ENCODE assay signal across 10 mouse cellular contexts in genomic region chr2:155742931-155743337, GRCm38 (mm10). TPM values are rescaled to one million over a fixed set of nuclear protein-coding genes. Genes with fewer than 3 reads are reported as not detected.
DNase-seq lines count a peak whose midpoint lies in the region; ATAC-seq lines count a peak whose summit lies in the region.
"Had no signal": no experiment of that assay in that cellular context is flagged by ENCODE, and none has a peak within 500 bp of the region (broad histone marks: within the 10 kb centered on the region; RNA-seq: fewer than 3 reads in every experiment).

No protein-coding gene starts in this region.

- 66% methylated on average over 12 of the region's 12 CpGs for WGBS in forebrain, embryonic 14.5 days
- WGBS in forebrain, embryonic 11.5 days: 89% methylated on average over 12 of the region's 12 CpGs
- WGBS in kidney, embryonic 15.5 days: 54% methylated on average over 12 of the region's 12 CpGs

- H3K36me3 ChIP-seq in forebrain, embryonic 14.5 days (ENCODE audit: control insufficient read depth, insufficient read depth, low read length): no peaks in the 10 kb centered on the region
- H3K36me3 ChIP-seq in forebrain, embryonic 11.5 days (ENCODE audit: control insufficient read depth, insufficient read depth, low read length): no peaks in the 10 kb centered on the region
- H3K36me3 ChIP-seq in kidney, embryonic 15.5 days: no peaks in the 10 kb centered on the region
- H3K36me3 ChIP-seq: embryonic facial prominence, embryonic 15.5 days had no signal

- H3K9ac ChIP-seq in forebrain, embryonic 14.5 days (ENCODE audit: low read length): no peak overlapping the region
- no peak overlapping the region for H3K9ac ChIP-seq in forebrain, embryonic 11.5 days (ENCODE audit: low read length)
- H3K9ac ChIP-seq in kidney, embryonic 15.5 days: no peak overlapping the region
- H3K9ac ChIP-seq: embryonic facial prominence, embryonic 15.5 days had no signal

- no peak for ATAC-seq in forebrain, embryonic 14.5 days
- no peak for ATAC-seq in forebrain, embryonic 11.5 days (replicated peaks; ENCODE audit: low FRiP score)
- peak; percentile 77 for ATAC-seq in granulocyte monocyte progenitor cell, adult 5-6 weeks (replicated peaks; ENCODE audit: poor library complexity, severe bottlenecking)
- peak; percentile 43; the same call in 1 of the 2 replicates for ATAC-seq in kidney, embryonic 15.5 days (replicated peaks; ENCODE audit: low FRiP score)

- no peaks in the 10 kb centered on the region for H3K27me3 ChIP-seq in forebrain, embryonic 14.5 days (replicated peaks; ENCODE audit: control insufficient read depth, insufficient read depth, low read length)
- H3K27me3 ChIP-seq in forebrain, embryonic 11.5 days (ENCODE audit: control insufficient read depth, insufficient read depth, low read length): no peaks in the 10 kb centered on the region
- 0 out of 2 replicates have a peak, but pooled peaks cover 3% of the 10 kb centered on the region for H3K27me3 ChIP-seq in kidney, embryonic 15.5 days
- H3K27me3 ChIP-seq: embryonic facial prominence, embryonic 15.5 days had no signal

- no peak overlapping the region for H3K4me3 ChIP-seq in forebrain, embryonic 14.5 days (ENCODE audit: low read depth, low read length)
- no peak overlapping the region for H3K4me3 ChIP-seq in forebrain, embryonic 11.5 days (ENCODE audit: low read depth, low read length)
- no peak overlapping the region for H3K4me3 ChIP-seq in kidney, embryonic 15.5 days (replicated peaks)
- H3K4me3 ChIP-seq: embryonic facial prominence, embryonic 15.5 days had no signal

- no peaks in the 10 kb centered on the region for H3K4me1 ChIP-seq in forebrain, embryonic 14.5 days (ENCODE audit: control insufficient read depth, insufficient read depth, low read length)
- H3K4me1 ChIP-seq in forebrain, embryonic 11.5 days (replicated peaks; ENCODE audit: control insufficient read depth, insufficient read depth, low read length): no peaks in the 10 kb centered on the region
- H3K4me1 ChIP-seq in kidney, embryonic 15.5 days: peaks cover 7% of the 10 kb centered on the region; the same call in 1 of the 2 replicates
- H3K4me1 ChIP-seq: embryonic facial prominence, embryonic 15.5 days had no signal

- DNase-seq in forebrain, embryonic 14.5 days (ENCODE audit: low spot score): peak; percentile 34
- DNase-seq in forebrain, embryonic 11.5 days (ENCODE audit: low spot score): no peak
- DNase-seq in lung, postnatal 4 days: peak; percentile 77 to 90
- DNase-seq in thymus, postnatal 10 days (ENCODE audit: low spot score in 2 of 2): no peak
- DNase-seq in thymus, postnatal 36 days: no peak
- no peak for DNase-seq in Muller cell, postnatal 12 days (ENCODE audit: inconsistent ontology term)

- H3K27ac ChIP-seq in forebrain, embryonic 14.5 days (ENCODE audit: low read depth, low read length): no peak overlapping the region
- no peak overlapping the region for H3K27ac ChIP-seq in forebrain, embryonic 11.5 days (ENCODE audit: low read depth, low read length)
- peak overlapping the region; percentile 69 for H3K27ac ChIP-seq in kidney, embryonic 15.5 days
- H3K27ac ChIP-seq: embryonic facial prominence, embryonic 15.5 days had no signal

- H3K9me3 ChIP-seq in forebrain, embryonic 14.5 days (replicated peaks; ENCODE audit: control insufficient read depth, low read length): no peaks in the 10 kb centered on the region
- no peaks in the 10 kb centered on the region for H3K9me3 ChIP-seq in forebrain, embryonic 11.5 days (ENCODE audit: control insufficient read depth, low read length)
- H3K9me3 ChIP-seq in kidney, embryonic 15.5 days (replicated peaks): no peaks in the 10 kb centered on the region
- H3K9me3 ChIP-seq: embryonic facial prominence, embryonic 15.5 days had no signal

- H3K4me2 ChIP-seq in forebrain, embryonic 14.5 days (ENCODE audit: low read length): no peak overlapping the region
- no peak overlapping the region for H3K4me2 ChIP-seq in forebrain, embryonic 11.5 days (ENCODE audit: low read depth, low read length, severe bottlenecking)
- H3K4me2 ChIP-seq in kidney, embryonic 15.5 days: no peak overlapping the region
- H3K4me2 ChIP-seq: embryonic facial prominence, embryonic 15.5 days had no signal

RNA-seq across cellular contexts. Expression of gene Gm17581, which starts 7.3 kb away (rescaled TPM):
- not detected in 2 replicates for polyA plus RNA-seq in forebrain, embryonic 14.5 days (2014; fragmentation: Nextera tagmentation; extraction: Ambion mirVana)
- polyA plus RNA-seq in forebrain, embryonic 11.5 days (2014; fragmentation: Nextera tagmentation; extraction: Ambion mirVana): not detected in 2 replicates
- not detected in 2 replicates for total RNA-seq in granulocyte monocyte progenitor cell, adult 5-6 weeks (2014; fragmentation: Nextera tagmentation)
- total RNA-seq in granulocyte monocyte progenitor cell, adult 5-6 weeks (2017): not detected in 2 replicates
- polyA plus RNA-seq in kidney, embryonic 15.5 days (2015; fragmentation: Nextera tagmentation; extraction: Ambion mirVana): not detected in 2 replicates
- polyA plus RNA-seq: embryonic facial prominence, embryonic 15.5 days; testis, adult 2 months had no signal

RNA-seq across cellular contexts. Expression of gene Procr, which starts 8.0 kb away (rescaled TPM):
- 2.2 and 4.3 TPM in 2 replicates for polyA plus RNA-seq in forebrain, embryonic 14.5 days (2014; fragmentation: Nextera tagmentation; extraction: Ambion mirVana)
- 0.96 and 1.1 TPM in 2 replicates for polyA plus RNA-seq in forebrain, embryonic 11.5 days (2014; fragmentation: Nextera tagmentation; extraction: Ambion mirVana)
- total RNA-seq in granulocyte monocyte progenitor cell, adult 5-6 weeks (2014; fragmentation: Nextera tagmentation): 0.88 and 3.3 TPM in 2 replicates
- 1.1 and 1.6 TPM in 2 replicates for total RNA-seq in granulocyte monocyte progenitor cell, adult 5-6 weeks (2017)
- polyA plus RNA-seq in kidney, embryonic 15.5 days (2015; fragmentation: Nextera tagmentation; extraction: Ambion mirVana): 11.1 and 12.3 TPM in 2 replicates

RNA-seq across cellular contexts. Expression of gene Edem2, which starts 13.7 kb away (rescaled TPM):
- 39.9 TPM in 2 replicates for polyA plus RNA-seq in forebrain, embryonic 14.5 days (2014; fragmentation: Nextera tagmentation; extraction: Ambion mirVana)
- polyA plus RNA-seq in forebrain, embryonic 11.5 days (2014; fragmentation: Nextera tagmentation; extraction: Ambion mirVana): 31.8 and 33.2 TPM in 2 replicates
- 74.9 and 81.9 TPM in 2 replicates for total RNA-seq in granulocyte monocyte progenitor cell, adult 5-6 weeks (2014; fragmentation: Nextera tagmentation)
- 71.6 and 73.7 TPM in 2 replicates for total RNA-seq in granulocyte monocyte progenitor cell, adult 5-6 weeks (2017)
- polyA plus RNA-seq in kidney, embryonic 15.5 days (2015; fragmentation: Nextera tagmentation; extraction: Ambion mirVana): 36.1 and 39.0 TPM in 2 replicates

RNA-seq across cellular contexts. Expression of gene Mmp24, which starts 32.2 kb away (rescaled TPM):
- 11.7 and 13.1 TPM in 2 replicates for polyA plus RNA-seq in forebrain, embryonic 14.5 days (2014; fragmentation: Nextera tagmentation; extraction: Ambion mirVana)
- 1.0 and 2.0 TPM in 2 replicates for polyA plus RNA-seq in forebrain, embryonic 11.5 days (2014; fragmentation: Nextera tagmentation; extraction: Ambion mirVana)
- not detected in 2 replicates for total RNA-seq in granulocyte monocyte progenitor cell, adult 5-6 weeks (2014; fragmentation: Nextera tagmentation)
- total RNA-seq in granulocyte monocyte progenitor cell, adult 5-6 weeks (2017): not detected in 2 replicates
- 0.14 and 0.16 TPM in 2 replicates for polyA plus RNA-seq in kidney, embryonic 15.5 days (2015; fragmentation: Nextera tagmentation; extraction: Ambion mirVana)

RNA-seq across cellular contexts. Expression of gene Trpc4ap, which starts 50.8 kb away (rescaled TPM):
- polyA plus RNA-seq in forebrain, embryonic 14.5 days (2014; fragmentation: Nextera tagmentation; extraction: Ambion mirVana): 153 and 181 TPM in 2 replicates
- 141 and 154 TPM in 2 replicates for polyA plus RNA-seq in forebrain, embryonic 11.5 days (2014; fragmentation: Nextera tagmentation; extraction: Ambion mirVana)
- 106 and 107 TPM in 2 replicates for total RNA-seq in granulocyte monocyte progenitor cell, adult 5-6 weeks (2014; fragmentation: Nextera tagmentation)
- 76.1 and 89.2 TPM in 2 replicates for total RNA-seq in granulocyte monocyte progenitor cell, adult 5-6 weeks (2017)
- polyA plus RNA-seq in kidney, embryonic 15.5 days (2015; fragmentation: Nextera tagmentation; extraction: Ambion mirVana): 123 and 138 TPM in 2 replicates

Comparison
In these comparisons a context has a peak if more than half of its experiments do, and no peak if none do; other contexts are left out.
1. DNase-seq: peak in forebrain, embryonic 14.5 days (single experiment) and lung, postnatal 4 days (2 of 2); none in forebrain, embryonic 11.5 days (single experiment), thymus, postnatal 10 days (0 of 2), thymus, postnatal 36 days (0 of 2) and Muller cell, postnatal 12 days (single experiment).
2. ATAC-seq: peak in granulocyte monocyte progenitor cell, adult 5-6 weeks (single experiment) and kidney, embryonic 15.5 days (single experiment); none in forebrain, embryonic 14.5 days (single experiment) and forebrain, embryonic 11.5 days (single experiment).